Mouse (Mus musculus): Measurements from ENCODE around the gene Tnpo3.

GRCm38 (mm10) chr6:29500177-29500576, 109.5 kb downstream of the Tnpo3 start:
- no peak for TF ChIP-seq CTCF (IDR thresholded peaks at IDR 0.05)
- TF ChIP-seq EP300 (IDR thresholded peaks at IDR 0.05), result no peak
